Mouse (Mus musculus): ENCODE results near the gene Olfr1218. TPM values are rescaled to one million over a fixed set of nuclear protein-coding genes. Genes with fewer than 3 reads are reported as not detected.
"Not testable (repeated sequence)": the region's sequence is repeated elsewhere in the genome, so short reads cannot be mapped to it uniquely, and the experiment has no call there.

Olfr1218 gene
- total RNA-seq (2021), result not detected
- long read RNA-seq, experiment 1, result 0 reads
- long read RNA-seq, experiment 2, result 0 reads

DNA sequence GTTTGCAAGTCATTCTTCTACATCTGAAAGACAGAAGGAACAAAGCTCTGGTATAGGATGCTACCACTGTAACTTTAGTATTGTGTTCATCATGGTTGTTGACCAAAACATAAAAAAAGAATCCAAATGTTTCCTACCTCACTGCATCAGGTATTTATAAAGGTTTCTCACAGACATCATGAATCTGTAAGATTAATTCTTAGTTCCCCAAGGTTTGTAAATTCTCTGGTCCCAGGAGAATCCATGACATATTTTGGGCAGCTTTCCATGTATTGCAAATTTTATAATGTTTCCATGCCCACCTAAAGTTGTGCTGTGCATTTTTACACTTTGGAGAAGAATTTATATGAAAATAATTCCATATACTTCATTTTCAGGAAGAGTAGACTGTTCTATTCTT lies at the start of gene Olfr1218:
Gene Olfr1218 (minus strand): TSS at position 101 of the 400 bp plus-strand sequence.
- intact Hi-C loops (cut with DNase I), result no loop called here
- DNase-seq, result no peak

DNA sequence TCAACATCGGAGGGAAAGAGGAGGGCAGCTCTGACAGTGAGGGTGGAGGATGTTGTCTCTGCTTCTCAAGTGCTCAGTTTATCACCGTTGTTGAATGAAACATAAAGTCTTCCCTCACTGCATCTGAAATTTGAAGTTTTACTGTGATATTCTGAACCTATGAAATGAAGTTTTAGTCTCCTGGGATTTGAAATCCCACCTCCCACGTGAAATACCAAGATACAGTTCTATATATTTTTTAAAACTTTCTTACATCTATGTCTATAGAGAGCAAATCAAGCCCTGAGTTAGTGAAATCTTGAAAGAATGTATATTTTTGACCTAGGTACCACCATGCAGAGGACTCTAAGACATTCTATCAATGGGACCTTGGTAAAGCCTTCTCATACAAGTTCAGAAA lies 45.7 kb upstream of the Olfr1218 start, which contains the start of gene Olfr1220:
Gene Olfr1220 (minus strand): TSS at position 101 of the 400 bp plus-strand sequence.
- intact Hi-C loops (cut with DNase I), result no loop called here
- no peak for DNase-seq

- intact Hi-C loops (cut with DNase I), result no loop called here
- no peak for DNase-seq
Observed at GRCm38 (mm10) chr2:89105651-89106050, 44.7 kb upstream of the Olfr1218 start.

DNA sequence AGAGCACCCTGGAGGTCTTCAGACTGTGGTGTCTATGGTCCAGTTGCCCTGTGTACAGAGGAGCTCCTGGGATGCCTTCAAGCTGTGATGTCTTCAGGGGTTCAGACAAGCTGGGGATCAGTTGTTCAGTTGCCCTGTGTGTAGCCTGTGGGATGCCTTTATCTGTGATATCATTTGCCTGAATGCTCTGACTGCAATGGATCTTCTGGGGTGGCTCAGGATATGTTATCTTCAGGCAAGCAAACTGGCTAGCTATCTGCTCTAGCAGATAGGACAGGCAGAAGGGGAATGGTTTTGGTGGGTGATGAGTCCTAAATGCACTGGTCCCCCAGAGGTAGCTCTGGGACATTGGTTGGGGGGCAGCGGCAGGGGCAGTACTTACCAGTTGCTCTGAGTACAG lies 32.9 kb upstream of the Olfr1218 start:
- intact Hi-C loops (cut with DNase I), result no loop called here
- DNase-seq, result no peak

DNA sequence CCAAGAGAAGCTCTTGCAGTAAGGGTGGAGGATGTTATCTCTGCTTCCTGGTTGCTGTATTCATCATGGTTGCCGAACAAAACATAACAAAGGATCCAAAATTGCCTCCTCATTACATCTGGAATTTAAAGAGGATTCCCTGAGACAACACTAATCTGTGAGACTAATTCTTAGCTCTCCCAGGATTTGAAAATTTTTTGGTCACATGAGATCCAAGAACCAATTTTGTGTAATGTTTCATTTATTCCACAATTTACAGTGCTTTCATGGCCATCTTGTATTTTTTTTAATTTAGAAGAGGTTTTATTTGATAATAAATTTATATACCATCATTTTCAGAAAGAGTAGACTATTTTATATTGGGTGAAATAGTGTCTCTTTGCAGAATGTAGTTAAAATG lies 22.4 kb upstream of the Olfr1218 start, which contains the start of gene Olfr1219:
Gene Olfr1219 (minus strand): TSS at position 101 of the 400 bp plus-strand sequence.
- intact Hi-C loops (cut with DNase I), result no loop called here
- DNase-seq, result no peak

- no peak for DNase-seq
Observed at GRCm38 (mm10) chr2:89081487-89081886, 20.5 kb upstream of the Olfr1218 start.

DNA sequence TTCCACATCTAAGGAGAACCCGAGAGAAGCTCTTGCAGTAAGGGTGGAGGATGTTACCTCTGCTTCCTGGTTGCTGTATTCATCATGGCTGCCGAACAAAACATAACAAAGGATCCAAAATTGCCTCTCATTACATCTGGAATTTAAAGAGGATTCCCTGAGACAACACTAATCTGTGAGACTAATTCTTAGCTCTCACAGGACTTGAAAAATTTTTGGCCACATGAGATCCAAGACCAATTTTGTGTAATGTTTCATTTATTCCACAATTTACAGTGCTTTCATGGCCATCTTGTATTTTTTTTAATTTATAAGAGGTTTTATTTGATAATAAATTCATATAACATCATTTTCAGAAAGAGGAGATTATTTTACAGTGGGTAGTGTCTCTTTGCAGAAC lies 29.0 kb downstream of the Olfr1218 start, which contains the start of gene Olfr1217:
Gene Olfr1217 (minus strand): TSS at position 101 of the 400 bp plus-strand sequence.
- intact Hi-C loops (cut with DNase I), result no loop called here

More at GRCm38 (mm10) chr2:89081487-89081886, 20.5 kb upstream of the Olfr1218 start:
- intact Hi-C loops (cut with DNase I), result no loop called here

DNA sequence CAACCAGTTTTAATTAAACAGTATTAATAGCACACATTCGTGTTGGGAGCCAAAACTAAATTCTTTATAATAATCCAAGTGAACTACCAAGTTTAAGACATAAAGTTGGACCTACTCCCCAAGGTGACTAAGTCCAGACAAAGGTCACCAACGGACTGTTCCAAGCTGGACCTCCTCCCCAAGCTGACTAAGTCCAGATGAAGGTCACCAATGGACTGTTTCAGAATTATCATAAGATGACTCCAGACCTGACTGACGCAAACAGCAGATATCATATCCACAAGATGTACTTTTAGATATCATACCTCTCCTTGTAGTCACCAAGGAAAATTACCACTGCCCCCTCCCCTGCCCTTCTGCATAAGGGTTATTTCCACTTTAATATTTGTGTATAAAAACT lies 39.6 kb downstream of the Olfr1218 start:
- intact Hi-C loops (cut with DNase I); DNase-seq: not testable (repeated sequence)

More for the DNA sequence above, 29.0 kb downstream of the Olfr1218 start, which contains the start of gene Olfr1217:
- DNase-seq, result no peak

GRCm38 (mm10) chr2:89018240-89018639 lies 42.7 kb downstream of the Olfr1218 start, which contains the start of gene Olfr1216:
Olfr1216 (minus strand) TSS chr2:89018340.
- intact Hi-C loops (cut with DNase I), result no loop called here
- no peak for DNase-seq

GRCm38 (mm10) chr2:89006873-89007272 lies 54.1 kb downstream of the Olfr1218 start, which contains the start of gene Olfr1215:
Olfr1215 (minus strand) TSS chr2:89006973.
- no peak for DNase-seq
- intact Hi-C loops (cut with DNase I), result no loop called here

Other genes starting within 250 kb of the Olfr1218 start
- not detected for gene Olfr1202, start 246.7 kb downstream of the Olfr1218 start, total RNA-seq (2021)
- not detected for gene Olfr1205, start 231.4 kb downstream of the Olfr1218 start, total RNA-seq (2021)
- gene Olfr1204, start 211.9 kb downstream of the Olfr1218 start, total RNA-seq (2021), result not detected
- not detected for gene Olfr1206, start 198.0 kb downstream of the Olfr1218 start, total RNA-seq (2021)
- gene Olfr1208, start 158.9 kb downstream of the Olfr1218 start, total RNA-seq (2021), result not detected
- gene Olfr1209, start 146.0 kb downstream of the Olfr1218 start, total RNA-seq (2021), result not detected
- not detected for gene Olfr1211, start 123.1 kb downstream of the Olfr1218 start, total RNA-seq (2021)
- gene Olfr1212, start 107.2 kb downstream of the Olfr1218 start, total RNA-seq (2021), result not detected
- not detected for gene Gm13762, start 80.9 kb downstream of the Olfr1218 start, total RNA-seq (2021)
- gene Olfr1214, start 68.5 kb downstream of the Olfr1218 start, total RNA-seq (2021), result not detected
- not detected for gene Olfr1215, start 54.2 kb downstream of the Olfr1218 start, total RNA-seq (2021)
- gene Olfr1216, start 42.8 kb downstream of the Olfr1218 start, total RNA-seq (2021), result not detected
- not detected for gene Olfr1217, start 29.1 kb downstream of the Olfr1218 start, total RNA-seq (2021)
- not detected for gene Olfr1219, start 22.3 kb upstream of the Olfr1218 start, total RNA-seq (2021)
- not detected for gene Olfr1220, start 45.6 kb upstream of the Olfr1218 start, total RNA-seq (2021)
- not detected for gene Olfr1221, start 56.1 kb upstream of the Olfr1218 start, total RNA-seq (2021)
- gene Olfr1222, start 71.9 kb upstream of the Olfr1218 start, total RNA-seq (2021), result not detected
- gene Olfr1223, start 90.4 kb upstream of the Olfr1218 start, total RNA-seq (2021), result not detected
- gene Olfr1224-ps1, start 102.9 kb upstream of the Olfr1218 start, total RNA-seq (2021), result not detected
- gene Olfr1225, start 113.5 kb upstream of the Olfr1218 start, total RNA-seq (2021), result not detected
- gene Olfr1226, start 138.9 kb upstream of the Olfr1218 start, total RNA-seq (2021), result not detected
- gene Olfr1228, start 192.9 kb upstream of the Olfr1218 start, total RNA-seq (2021), result not detected
- gene Olfr1229, start 226.8 kb upstream of the Olfr1218 start, total RNA-seq (2021), result not detected
- not detected for gene Olfr1230, start 236.1 kb upstream of the Olfr1218 start, total RNA-seq (2021)
- gene Olfr1231, start 245.9 kb upstream of the Olfr1218 start, total RNA-seq (2021), result not detected

Data from heart, postnatal 14 days (tissue).